Mouse (Mus musculus) frontal cortex, postnatal 36 days (tissue): ENCODE measurements at regions not wholly inside any gene's neighbourhood (a gene's known extent, or its start where the extent isn't known, plus 50 kb on each side); places are given as distances from the start of the nearest gene placed in this dataset.

Experiments
- DNase-seq, 2 experiments: peaks; one replicate each; pipeline ENCODE4 v3.0.0; 2022; ENCODE audit warnings: low spot score in 2 of 2

GRCm38 (mm10) chr8:92132949-92133348 is 224.5 kb upstream of the Irx5 start:
- DNase-seq, result no peak

- no peak for DNase-seq
These were observed 224.9 kb upstream of the Irx5 start for GRCm38 (mm10) chr8:92132526-92132925.

GRCm38 (mm10) chr8:92130025-92130557 is 227.3 kb upstream of the Irx5 start:
- no peak for DNase-seq

GRCm38 (mm10) chr8:92129241-92130015 is 228.0 kb upstream of the Irx5 start:
- DNase-seq, result no peak

- no peak for DNase-seq
These were observed 231.8 kb upstream of the Irx5 start for GRCm38 (mm10) chr8:92125631-92126030.

- DNase-seq, result no peak
These were observed 236.1 kb upstream of the Irx5 start for GRCm38 (mm10) chr8:92121296-92121695.

GRCm38 (mm10) chr8:92115479-92116267 is 241.8 kb upstream of the Irx5 start:
- no peak for DNase-seq

GRCm38 (mm10) chr8:92114311-92115275 is 242.8 kb upstream of the Irx5 start:
- no peak for DNase-seq

- DNase-seq, result no peak
These were observed 243.5 kb upstream of the Irx5 start for GRCm38 (mm10) chr8:92113901-92114300.

- no peak for DNase-seq
These were observed 244.0 kb upstream of the Irx5 start for GRCm38 (mm10) chr8:92113386-92113785.

GRCm38 (mm10) chr8:92104561-92104960 is 252.9 kb upstream of the Irx5 start:
- no peak for DNase-seq

- DNase-seq, result no peak
These were observed 254.9 kb upstream of the Irx5 start for GRCm38 (mm10) chr8:92102521-92102920.

GRCm38 (mm10) chr8:92095276-92095675 is 262.1 kb upstream of the Irx5 start:
- DNase-seq, result no peak

- no peak for DNase-seq
These were observed 273.3 kb upstream of the Irx5 start for GRCm38 (mm10) chr8:92084124-92084523.

- no peak for DNase-seq
These were observed 275.5 kb upstream of the Irx5 start for GRCm38 (mm10) chr8:92081900-92082299.

GRCm38 (mm10) chr8:92080852-92081251 is 276.6 kb upstream of the Irx5 start:
- DNase-seq, result peak in 1 of 2 experiments; percentile 8

GRCm38 (mm10) chr8:92077611-92078010 is 275.7 kb upstream of the Irx3 start:
- no peak for DNase-seq

GRCm38 (mm10) chr8:92072254-92072615 is 270.4 kb upstream of the Irx3 start:
- DNase-seq, result no peak

- no peak for DNase-seq
These were observed 269.7 kb upstream of the Irx3 start for GRCm38 (mm10) chr8:92071305-92072253.

GRCm38 (mm10) chr8:92070704-92071103 is 268.8 kb upstream of the Irx3 start:
- DNase-seq, result no peak

- no peak for DNase-seq
These were observed 264.6 kb upstream of the Irx3 start for GRCm38 (mm10) chr8:92066435-92066834.
